Mouse (Mus musculus): Measurements from ENCODE around the gene Gm5169. TPM values are rescaled to one million over a fixed set of nuclear protein-coding genes. Genes with fewer than 3 reads are reported as not detected.
"Not testable (repeated sequence)": the region's sequence is repeated elsewhere in the genome, so short reads cannot be mapped to it uniquely, and the experiment has no call there.

Gene Gm5169
- polyA plus RNA-seq (2014; fragmentation: Nextera tagmentation; extraction: Ambion mirVana), result not detected in 2 replicates

GRCm38 (mm10) chrX:25301355-25301754 is at the start of gene Gm5169:
Gene Gm5169, minus strand, starts transcription at chrX:25301455.
- WGBS, result 50% methylated on average over 1 of the region's 6 CpGs
- H3K9me3 ChIP-seq (ENCODE audit: low read depth, low read length); DNase-seq: not testable (repeated sequence)

DNA sequence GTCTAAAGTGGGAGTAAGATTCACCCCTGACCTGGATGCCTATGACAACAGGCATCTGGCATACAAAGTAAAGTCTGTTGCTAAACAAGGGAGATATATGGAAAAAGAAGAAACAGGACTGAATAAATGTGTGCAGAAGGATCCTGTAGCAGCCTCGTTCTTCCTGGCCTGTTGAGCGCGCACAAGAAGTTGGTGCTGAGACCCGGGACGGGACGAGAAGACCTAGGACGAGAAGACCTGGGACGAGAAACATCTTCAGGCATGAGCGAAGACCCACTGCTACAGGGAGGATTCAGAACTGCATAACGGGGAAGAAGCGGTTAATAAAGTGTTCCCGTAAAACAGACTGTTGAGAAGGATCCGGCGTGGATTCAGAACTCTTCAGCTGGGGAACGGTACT is 46.2 kb upstream of the Gm5169 start:
- H3K4me2 ChIP-seq; H3K27me3 ChIP-seq (ENCODE audit: insufficient read depth, low read length); H3K4me1 ChIP-seq (ENCODE audit: insufficient read depth); H3K27ac ChIP-seq (ENCODE audit: low read depth); DNase-seq; H3K36me3 ChIP-seq (ENCODE audit: insufficient read depth); H3K9me3 ChIP-seq (ENCODE audit: low read depth, low read length); H3K9ac ChIP-seq; ATAC-seq (ENCODE audit: insufficient read depth); H3K4me3 ChIP-seq (ENCODE audit: low read depth, low read length): not testable (repeated sequence)
- 92% methylated on average over 12 of the region's 15 CpGs for WGBS

More at GRCm38 (mm10) chrX:25301355-25301754, at the start of gene Gm5169:
- not testable (repeated sequence) for ATAC-seq (ENCODE audit: insufficient read depth); H3K36me3 ChIP-seq (ENCODE audit: insufficient read depth); H3K9ac ChIP-seq; H3K4me1 ChIP-seq (ENCODE audit: insufficient read depth); H3K27me3 ChIP-seq (ENCODE audit: insufficient read depth, low read length); H3K4me3 ChIP-seq (ENCODE audit: low read depth, low read length); H3K4me2 ChIP-seq; H3K27ac ChIP-seq (ENCODE audit: low read depth)

All from lung, embryonic 14.5 days (tissue).